Mouse (Mus musculus) CH12.LX (cell line): ENCODE results near the gene BC052040.

Experiments used
- BHLHE40 ChIP-seq: IDR thresholded peaks from 2 replicates; pipeline ENCODE4 v1.6.1; 2011; ENCODE audit warnings: mild to moderate bottlenecking, low read depth, low read length, improper control_type of control experiment
- CTCF ChIP-seq, 2 experiments: IDR thresholded peaks in 1 of 2; conservative IDR thresholded peaks in 1 of 2; 2 replicates each; pipeline ENCODE4 v1.5.1; 2011 to 2012; ENCODE audit warnings: low read depth in 2 of 2, low read length in 2 of 2, improper control_type of control experiment in 1 of 2, inconsistent platforms in 1 of 2, mild to moderate bottlenecking in 1 of 2, moderate library complexity in 1 of 2
- GABPA ChIP-seq: IDR thresholded peaks from 2 replicates; pipeline ENCODE4 v1.6.1; 2012; ENCODE audit warnings: low read depth, low read length, improper control_type of control experiment, inconsistent platforms; ENCODE audit not compliant: insufficient replicate concordance
- JUND ChIP-seq: conservative IDR thresholded peaks from 2 replicates; pipeline ENCODE4 v1.6.1; 2011; ENCODE audit warnings: low read depth, low read length, improper control_type of control experiment
- MEF2A ChIP-seq: IDR thresholded peaks from 2 replicates; pipeline ENCODE4 v1.6.1; 2014; ENCODE audit warnings: low read depth, mild to moderate bottlenecking, inconsistent platforms, low read length, improper control_type of control experiment, borderline replicate concordance
- PAX5 ChIP-seq: IDR thresholded peaks from 2 replicates; pipeline ENCODE4 v1.6.1; 2012; ENCODE audit warnings: low read length, inconsistent platforms, mixed read lengths
- POLR2A ChIP-seq: IDR thresholded peaks from 2 replicates; pipeline ENCODE4 v1.6.1; 2011; ENCODE audit warnings: low read depth, mild to moderate bottlenecking, improper control_type of control experiment, low read length
- USF2 ChIP-seq: conservative IDR thresholded peaks from 2 replicates; pipeline ENCODE4 v1.6.1; 2011; ENCODE audit warnings: low read depth, low read length, improper control_type of control experiment

DNA sequence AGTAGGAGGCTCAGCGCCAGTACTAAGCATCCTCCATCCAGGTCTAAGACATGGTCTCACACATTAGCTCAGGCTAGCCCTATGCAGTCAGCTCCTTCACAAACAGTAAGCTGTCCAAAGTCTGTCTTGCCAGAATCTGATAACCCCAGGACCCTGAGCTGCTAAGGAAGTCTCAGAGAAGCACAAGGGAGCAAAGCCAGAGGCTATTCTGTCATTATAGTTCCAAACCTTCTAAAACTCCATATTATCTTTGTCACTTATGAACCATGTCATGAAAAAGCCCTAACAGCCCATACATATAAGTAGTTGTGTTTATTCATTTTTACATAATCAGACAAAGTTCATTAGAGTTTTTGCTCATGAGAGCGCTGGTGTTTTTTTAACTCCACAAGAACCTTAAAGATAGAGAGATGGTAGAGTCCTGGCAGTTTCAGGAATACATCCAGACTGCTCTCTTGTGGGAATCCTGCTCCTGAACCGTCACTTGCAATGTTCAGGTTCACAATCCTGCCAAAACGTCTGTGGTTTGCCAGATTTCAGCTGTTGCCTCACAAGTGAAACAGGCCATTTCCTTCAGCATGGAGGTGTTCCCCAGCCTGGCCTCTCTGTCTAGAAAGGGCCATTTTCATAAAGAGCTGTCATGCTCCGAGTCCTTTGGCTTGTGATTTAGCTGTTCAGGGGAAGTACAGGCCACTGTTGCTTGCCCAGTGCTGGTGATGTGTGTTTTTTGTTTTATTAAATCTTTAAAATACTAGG, 192.8 kb downstream of the BC052040 start:
- TF ChIP-seq MEF2A (no peak), GABPA (no peak), POLR2A (no peak), BHLHE40 (no peak), USF2 (no peak), JUND (no peak), PAX5 (no peak), CTCF (conservative IDR thresholded peaks at IDR 0.05 in 1 of 2, IDR thresholded peaks at IDR 0.05 in 1 of 2; ENCODE audit: low read depth in 2 of 2, low read length in 2 of 2) (no peak)
